Mouse (Mus musculus) retina, embryonic 14.5 days (tissue): ENCODE measurements around the gene Gm49394.
A peak's percentile ranks its signal among the peaks of the same experiment; 100 is the strongest.

Experiments
- DNase-seq: peaks from one replicate; pipeline ENCODE4 v3.0.0-alpha.2; 2015; ENCODE audit warnings: low spot score

The Gm49394 gene

DNA sequence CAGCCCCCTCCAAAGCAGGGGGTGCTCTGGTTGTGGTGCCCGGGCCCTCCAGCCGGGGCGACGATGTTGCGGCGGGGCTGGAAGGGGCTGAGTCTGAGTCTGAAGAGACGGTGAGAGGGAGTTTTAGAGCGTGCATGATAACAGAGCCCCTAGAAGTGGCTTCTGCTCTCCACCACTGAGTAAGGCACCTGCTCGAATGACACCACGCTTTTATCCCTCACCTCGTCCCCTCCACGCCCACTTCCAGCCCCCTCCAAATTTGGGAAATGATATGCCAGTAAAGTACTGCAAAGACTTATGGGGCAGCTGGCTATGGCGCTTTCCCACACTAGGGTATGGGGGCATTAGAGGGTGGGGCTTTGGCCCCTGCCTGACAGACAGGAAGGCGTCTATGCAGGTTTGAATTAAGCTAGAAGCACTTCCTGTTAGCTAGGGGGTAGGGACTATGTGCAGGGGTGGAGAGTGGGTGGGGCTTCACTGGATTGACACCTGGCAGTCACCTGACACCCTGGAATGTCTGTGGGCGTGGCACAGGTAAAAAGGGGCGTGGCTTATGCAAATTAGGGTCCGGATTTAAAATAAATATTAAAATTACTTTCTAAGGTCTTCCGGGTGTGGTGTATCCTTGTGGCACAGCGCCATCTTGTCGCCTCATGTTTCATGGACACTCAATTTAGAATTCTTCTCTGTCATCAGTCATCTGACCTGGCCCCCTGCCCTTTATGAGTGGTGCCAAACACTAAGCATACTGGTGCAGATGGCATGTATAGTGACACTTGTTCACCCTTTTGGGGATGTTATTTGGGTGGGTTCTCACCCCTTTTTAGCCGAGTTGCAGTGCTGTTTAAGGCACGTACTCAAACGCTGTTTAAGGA is at the start of gene Gm49394:
Gm49394 (minus strand) TSS at position 192 of the 875 bp plus-strand sequence.
- no peak for DNase-seq

DNA sequence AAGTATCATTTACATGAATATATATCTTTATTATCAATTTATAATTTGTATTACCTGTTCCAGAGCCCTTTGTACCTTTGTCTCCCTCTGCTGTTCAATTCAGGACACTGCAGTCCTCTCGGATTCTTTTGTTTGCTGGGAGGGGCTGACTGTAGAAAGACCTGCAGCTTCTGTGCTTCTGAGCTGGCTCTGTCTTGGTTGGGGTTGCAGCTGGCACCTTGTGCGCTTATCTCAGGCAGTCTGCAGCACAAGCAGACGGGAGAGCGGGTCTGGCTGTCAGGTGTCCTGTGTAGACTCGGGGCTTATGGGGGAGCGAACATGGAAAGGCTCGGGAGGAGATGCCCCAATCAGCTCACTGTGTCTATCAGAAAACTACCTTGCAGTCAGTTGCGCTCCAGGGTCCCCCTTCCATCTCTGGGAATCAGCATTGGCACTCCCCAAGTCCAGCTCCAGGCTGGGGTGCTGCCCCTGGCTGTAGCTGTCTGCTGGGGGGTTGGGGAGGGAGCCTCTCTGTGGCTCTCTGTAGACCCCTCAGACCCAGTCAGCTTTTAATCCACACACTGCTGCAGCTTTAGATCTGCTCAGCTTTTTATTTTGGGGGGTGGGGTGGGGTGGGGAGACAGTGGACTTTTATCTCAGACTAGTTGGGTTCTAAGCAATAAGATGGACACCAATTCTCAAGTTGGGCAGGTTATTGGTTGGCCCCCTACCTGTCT is 45.2 kb upstream of the Gm49394 start:
- DNase-seq = peak; percentile 84

DNA sequence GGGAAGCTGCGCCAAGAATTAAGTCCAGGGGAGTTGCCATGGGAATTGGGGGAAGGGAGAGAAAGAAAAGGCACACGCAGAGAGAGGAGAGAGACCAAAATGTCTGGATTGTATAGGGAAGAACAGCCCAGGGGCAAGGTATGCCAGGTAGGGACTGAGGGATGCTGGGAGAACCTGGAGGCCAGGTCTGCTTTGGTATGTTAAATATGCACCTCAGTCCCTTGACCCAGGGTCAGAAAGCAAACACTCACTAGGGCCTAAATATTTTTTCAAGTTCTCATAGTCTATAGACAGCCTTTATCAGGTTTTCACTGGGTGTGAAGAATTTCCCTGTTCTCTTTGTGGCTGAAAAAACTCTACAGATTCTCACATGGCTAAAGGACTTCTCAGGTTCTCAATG is 37.1 kb upstream of the Gm49394 start:
- DNase-seq = no peak

DNA sequence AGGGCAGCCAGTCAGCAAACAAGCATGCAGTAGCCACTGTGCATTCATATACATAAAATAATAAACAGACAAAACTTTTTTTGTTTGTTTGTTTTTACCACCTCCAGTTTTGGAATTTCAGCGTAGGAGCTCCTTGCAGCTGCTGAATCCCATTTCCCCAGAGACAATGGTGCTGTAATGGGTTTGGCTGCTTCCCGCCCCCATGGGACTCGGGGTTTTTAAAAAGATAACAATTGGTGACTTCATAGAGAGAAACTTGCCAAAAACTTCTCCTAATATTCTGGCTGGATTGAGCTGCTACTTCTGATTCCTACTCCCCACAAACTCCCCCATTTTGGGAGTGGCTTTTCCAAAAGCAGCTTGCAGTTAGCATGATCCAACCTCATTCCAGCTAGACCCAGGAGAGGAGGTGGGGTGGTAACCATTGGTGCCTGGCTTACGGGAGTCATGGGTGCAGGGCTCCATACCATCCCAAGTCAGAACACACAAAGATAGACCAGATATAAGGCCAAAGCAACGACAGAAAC is 29.7 kb upstream of the Gm49394 start:
- no peak for DNase-seq

DNA sequence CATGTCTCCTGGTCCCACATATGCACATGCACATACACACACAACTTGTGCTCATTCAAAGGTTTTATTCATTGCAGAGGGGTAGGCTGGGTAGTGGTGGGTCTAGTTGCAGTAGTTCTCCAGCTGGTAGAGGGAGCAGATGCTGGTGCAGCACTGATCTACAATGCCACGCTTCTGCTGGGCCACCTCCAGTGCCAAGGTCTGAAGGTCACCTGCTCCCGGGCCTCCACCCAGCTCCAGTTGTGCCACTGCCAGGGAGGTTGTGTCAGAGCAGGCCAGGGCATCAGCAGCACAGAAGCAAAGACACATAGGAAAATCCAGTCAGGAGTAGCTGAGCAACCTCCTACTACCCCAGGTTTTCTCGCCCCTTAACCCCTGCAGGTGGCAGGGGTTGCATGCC is 8.9 kb upstream of the Gm49394 start:
- no peak for DNase-seq

DNA sequence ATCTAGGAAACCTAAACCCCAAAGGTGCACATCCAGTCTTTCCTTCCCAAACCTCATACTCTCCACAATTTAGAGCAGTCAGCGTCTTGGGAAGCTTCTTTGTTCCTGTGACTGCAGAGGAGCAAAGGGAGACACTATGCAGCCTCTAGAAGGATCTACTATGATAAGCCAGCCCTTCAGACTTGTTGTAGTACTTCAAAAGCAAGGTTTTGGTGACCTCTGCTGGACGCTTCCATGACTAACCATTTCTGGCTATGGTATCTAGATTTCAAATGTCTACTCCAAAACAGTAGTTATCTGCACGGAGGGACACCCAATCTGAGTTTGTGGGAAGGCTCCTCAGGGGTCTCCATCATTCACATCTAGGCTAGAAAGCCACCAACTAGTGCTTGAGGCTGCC is 5.9 kb upstream of the Gm49394 start:
- peak; percentile 85 for DNase-seq

DNA sequence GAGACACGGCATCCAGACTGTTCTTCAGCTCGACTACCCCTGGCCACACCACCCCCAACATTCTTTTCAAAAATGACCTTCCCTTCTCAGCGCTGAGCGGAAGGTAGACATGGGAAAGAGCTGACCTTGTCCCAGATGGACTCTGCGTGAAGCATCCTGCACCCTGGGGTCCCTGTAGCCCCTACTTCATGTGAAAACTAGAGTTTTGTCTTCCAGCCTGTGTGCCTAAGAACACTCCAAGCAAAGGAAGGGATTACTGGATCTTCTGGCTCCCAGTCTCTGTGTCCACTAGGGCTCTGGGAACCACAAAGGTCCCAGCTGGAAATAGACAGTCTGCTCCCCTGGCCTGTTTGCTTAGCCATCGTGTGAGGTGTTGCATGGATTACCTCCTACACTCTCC is 5.4 kb upstream of the Gm49394 start:
- DNase-seq = no peak

DNA sequence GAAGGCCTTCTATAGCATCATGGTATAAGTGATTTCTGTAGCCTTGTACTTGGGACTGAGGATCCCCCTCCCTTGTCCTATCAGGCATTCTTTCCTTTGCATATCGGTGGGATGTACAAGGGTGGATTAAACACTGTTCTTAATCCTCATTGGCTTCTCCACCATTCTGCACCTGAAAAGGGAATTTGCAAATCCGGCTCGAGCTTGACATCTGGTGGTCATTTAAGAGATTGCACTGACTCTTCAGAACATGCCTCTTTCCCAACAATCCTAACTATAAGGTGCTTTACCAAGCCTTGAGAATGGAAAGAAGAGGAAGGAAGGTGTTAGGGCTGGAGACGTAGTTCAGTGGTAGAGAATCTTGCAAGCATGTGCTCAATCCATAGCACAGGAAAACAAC is 2.4 kb upstream of the Gm49394 start:
- DNase-seq = peak; percentile 75

DNA sequence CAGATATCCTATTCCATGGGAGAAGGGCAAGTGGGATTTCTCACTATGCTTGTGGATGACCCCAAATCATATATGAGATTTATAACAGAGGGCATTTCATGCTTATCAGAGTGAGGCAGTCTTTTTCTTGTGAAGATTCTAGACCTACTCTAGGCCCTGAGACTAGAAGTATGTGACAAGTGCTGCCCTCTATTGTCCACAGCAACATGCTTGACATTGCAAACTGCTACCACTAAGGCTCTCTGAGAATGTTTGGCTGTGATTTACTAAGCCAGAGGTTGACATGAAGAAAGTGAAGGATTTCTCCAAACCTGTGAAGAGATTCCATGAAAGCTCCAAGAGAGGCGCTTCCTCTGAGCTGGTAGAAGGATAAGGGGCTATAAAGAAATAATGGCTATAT is 1.3 kb upstream of the Gm49394 start:
- DNase-seq = no peak

DNA sequence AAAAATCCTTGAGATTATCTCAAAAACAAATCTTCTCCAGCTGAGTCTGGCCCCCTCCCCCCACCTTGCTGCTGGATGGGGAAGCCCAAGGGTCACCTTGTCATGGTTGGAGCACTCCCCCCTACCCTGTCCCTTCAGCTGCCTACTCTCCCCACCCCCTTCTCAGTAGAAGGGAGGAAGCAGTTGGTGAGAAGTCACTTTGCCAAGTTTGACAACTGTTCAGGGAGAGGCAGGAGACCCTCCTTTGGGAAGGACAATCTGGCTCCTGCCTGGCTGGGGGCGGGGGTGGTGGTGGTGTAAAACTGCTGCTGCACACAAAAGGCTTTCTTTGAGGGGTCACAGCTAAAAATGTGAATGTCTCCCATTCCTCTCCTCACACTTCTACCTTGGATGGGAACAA is 1.4 kb downstream of the Gm49394 start:
- DNase-seq = no peak

DNA sequence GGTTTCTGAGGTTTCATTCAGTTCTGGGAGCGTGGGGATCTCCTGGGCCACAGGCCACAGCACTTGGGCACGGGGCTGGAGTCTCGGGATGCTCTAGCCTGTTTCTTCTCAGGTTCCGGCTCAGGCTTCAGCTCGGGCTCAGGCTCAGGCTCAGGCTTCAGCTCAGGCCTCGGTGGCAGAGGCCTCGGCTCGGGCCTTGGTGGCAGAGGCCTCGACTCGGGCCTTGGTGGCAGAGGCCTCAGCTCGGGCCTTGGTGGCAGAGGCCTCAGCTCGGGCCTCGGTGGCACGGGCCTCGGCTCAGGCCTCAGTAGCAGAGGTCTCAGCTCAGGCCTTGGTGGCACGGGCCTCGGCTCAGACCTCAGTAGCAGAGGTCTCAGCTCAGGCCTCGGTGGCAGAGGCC is 2.2 kb downstream of the Gm49394 start:
- DNase-seq = no peak

DNA sequence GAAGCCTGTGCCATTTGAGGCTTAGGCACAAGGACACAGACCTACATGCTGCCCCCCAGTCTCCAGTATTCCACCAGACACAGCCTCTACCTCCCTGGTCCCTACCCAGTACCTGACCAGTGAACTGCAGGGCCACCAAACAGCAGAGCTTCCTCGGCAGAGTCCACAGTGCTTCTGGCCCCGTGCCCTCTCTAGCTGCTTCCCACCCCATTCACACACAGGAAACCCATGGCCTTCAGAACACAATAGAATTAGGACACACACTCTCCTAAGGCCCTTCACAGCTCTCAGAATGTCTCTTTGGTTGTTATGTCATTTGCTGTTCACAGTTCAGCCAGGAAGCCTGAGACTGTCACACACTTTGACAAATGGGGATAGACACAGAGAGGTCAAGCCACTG is 3.1 kb downstream of the Gm49394 start, which contains the start of gene Igf2:
Igf2 (minus strand) TSS at position 158 of the 400 bp plus-strand sequence.
- no peak for DNase-seq

DNA sequence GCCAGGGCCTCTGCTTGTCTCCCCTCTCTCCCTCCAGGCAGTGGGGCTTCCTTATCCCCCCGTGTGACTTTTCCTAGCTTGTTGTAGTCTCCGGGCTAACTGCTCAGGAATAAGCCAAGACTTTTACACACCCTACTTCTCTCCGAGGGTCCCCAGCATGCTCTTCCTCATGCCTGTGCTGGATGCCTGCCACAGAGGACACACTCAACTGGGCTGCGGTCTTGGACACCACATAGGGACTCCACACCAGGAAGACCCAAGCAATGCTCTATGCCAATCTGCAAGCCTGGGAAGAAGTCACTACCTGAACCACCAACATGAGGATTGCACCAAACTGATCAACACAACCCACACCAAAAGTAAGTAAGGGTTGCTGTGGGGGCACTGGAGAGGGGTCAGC is 3.6 kb downstream of the Gm49394 start:
- DNase-seq = no peak

DNA sequence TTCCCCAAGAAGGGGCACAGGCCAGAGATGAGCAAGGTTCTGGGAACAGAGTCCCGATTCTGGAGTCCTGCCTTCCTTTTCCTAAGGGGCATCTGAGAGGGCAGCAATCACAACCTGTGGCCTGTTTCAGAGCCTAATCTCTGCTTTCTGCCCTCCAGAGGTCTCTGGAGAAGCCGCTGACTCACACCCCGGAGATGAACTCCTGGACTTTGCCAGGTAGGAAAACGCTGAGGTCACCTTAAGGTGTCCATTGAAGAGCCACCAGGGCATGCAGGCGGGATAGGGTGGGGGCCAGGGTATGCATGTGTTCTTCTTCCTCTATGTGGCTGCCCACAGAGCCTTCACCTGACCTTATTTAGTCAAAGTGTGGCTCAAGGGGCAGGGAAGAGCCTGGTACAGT is 4.4 kb downstream of the Gm49394 start:
- no peak for DNase-seq

DNA sequence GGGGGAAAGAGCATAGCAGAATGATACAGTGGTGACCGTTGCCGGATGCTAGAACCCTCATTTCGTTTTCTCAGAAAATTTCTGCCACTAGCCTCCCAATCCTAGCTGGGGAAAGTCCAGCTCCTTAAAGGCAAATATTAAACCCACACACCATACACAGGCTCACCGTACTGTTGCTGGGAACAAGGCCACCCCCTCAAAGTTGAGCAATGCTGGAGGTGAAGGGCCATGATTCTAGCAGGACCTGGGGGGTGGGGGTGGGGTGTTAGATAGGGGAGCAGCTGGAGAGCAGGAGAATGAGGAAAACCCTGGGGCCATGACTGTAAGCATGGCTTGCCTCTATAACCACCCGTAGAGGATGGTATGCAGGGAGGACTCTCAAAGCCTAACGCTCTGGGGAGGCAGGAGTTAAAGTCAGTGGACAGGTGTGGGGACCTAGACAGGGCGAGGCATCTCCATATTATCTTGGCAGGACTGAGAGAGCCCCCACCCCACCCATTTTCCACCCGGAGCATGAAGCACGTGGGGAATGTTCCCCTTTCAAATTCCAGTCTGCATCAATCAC is 5.2 kb downstream of the Gm49394 start:
- peak; percentile 26 for DNase-seq

DNA sequence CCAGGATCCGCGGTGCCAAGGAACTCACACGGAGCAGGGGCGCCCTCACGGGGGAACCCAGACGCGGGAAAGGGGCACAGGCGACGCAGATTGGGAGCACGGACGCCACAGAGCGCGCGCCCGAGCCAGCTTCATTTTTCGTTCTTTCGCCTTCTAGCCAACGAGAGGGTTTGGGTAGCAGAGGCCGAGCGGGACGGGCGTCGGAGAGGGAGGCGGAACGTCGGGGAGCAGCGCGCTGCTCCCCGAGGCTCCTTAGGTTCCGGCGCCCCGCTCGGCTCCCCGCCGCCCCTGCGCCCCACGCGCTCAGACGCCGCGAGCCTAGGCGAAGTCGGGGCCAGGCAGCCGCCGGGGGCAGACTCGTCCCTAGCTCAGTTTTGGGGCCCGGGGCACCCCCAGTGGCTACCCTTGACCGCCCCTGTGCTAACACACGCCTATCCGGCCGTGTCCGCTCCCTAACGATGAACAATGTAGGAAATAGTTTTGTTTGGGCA is 5.8 kb downstream of the Gm49394 start:
- peak; percentile 30 for DNase-seq

DNA sequence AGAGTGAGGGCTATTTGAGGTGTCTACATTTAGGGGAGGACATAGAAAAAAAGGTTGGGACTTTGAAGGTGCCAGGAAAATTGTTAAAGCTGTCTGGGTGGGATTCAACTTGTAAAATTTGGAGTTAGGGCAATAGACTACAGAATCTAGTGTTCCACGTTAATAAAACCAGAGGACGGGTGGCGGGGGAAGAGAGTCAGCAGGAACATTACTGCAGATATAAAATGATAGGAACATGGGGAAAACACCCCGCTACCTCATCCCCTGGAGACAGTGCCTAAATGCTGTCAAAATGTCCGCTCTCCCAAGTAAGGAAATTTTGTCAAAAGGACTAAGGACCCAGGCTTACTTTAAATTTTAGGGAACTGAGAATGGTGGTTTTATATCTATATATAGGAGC is 6.6 kb downstream of the Gm49394 start:
- DNase-seq = peak; percentile 19

DNA sequence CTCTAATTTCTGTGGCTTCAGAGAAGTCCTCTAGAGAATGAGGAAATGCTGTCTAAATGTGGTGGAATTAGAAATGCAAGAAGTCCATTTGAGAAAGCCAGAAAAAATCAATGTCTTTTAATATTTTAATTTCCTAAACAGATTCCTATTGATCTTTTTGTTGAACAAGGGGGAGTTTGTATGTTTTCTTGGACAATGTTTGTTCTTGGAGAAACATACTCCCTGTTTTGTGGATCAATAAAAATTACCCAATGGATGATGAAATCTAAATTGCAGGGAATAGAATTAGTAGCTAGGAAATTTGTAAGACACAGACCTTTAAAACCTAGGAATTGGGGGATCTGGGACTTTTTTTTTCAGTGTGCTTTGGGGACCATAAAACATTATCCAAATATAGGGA is 7.9 kb downstream of the Gm49394 start:
- peak; percentile 32 for DNase-seq

DNA sequence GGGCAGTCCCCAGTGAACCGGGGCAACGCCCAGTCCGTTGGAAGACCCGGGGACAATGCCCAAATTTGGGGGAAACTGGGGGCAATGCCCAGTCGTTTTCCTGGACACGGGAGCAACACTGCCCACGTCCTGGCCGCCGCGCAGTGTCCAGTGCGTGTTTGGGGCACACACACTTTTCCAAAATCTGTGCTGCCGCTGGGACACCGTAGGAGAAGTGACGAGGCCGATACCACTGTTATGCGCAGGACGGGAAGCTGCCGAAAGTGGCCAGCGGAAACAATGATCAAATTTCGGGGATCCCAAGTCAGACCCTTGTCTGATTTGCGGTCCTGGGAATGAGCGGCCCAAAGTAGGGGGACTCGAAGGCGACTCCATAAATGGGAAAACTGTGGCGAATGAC is 8.7 kb downstream of the Gm49394 start:
- no peak for DNase-seq

DNA sequence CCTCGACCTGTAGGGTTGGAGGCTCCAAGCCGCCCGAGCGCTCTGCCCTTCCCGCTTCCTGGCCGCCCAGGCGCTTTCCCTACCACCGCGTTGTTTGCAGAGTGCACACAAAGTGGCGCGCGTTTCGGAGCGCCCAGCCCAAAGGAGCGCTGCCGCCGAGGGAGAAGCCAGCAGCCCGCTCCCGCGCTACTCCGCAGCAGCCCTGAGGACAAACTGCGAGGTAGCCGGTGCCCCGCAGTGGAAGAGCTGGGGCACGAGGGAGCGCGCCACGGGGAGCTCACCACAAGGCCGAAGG is 9.1 kb downstream of the Gm49394 start:
- peak; percentile 58 for DNase-seq

DNA sequence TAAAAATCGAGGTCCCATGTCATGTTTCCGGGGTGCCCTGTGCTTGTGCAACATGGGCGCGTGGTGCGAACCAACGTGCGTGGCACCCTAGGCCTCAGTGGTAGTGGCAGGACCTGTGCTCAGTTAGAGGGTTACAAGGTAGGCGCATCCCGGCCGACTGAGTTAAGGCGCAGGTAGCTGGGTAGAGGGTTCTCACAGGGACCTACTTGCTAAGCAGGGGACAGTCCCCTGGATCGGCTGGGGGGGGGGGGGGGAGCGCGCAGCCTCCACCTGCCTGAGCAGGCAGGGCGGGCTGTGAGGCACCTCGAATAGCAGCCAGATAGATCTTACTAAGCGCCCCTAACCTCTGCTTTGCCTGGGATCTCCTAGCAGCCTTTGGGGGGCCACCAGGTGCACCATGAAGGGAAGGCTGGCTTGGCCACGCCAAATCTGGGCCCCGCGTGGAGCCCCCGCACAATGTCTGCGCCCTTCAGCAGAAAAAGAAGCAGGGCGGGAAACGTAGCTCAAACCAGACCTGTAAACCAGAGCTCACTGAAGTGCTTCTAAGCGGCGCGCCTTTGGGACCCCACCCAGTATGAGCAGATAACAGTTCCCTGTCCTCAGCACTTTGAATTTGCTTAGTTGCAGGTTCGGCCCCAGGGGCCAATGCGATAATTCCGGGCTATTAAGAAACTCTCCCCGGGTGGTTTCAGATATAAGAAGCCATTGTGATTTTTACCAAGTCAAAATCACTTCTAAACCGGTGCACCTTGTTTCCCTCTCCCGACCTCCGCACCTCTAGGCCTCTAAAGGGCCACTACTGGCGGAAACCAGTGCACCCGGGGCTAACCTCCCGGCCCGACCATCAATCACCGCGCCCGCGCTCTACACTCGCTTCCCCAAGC is 9.7 kb downstream of the Gm49394 start:
- DNase-seq = peak; percentile 18

DNA sequence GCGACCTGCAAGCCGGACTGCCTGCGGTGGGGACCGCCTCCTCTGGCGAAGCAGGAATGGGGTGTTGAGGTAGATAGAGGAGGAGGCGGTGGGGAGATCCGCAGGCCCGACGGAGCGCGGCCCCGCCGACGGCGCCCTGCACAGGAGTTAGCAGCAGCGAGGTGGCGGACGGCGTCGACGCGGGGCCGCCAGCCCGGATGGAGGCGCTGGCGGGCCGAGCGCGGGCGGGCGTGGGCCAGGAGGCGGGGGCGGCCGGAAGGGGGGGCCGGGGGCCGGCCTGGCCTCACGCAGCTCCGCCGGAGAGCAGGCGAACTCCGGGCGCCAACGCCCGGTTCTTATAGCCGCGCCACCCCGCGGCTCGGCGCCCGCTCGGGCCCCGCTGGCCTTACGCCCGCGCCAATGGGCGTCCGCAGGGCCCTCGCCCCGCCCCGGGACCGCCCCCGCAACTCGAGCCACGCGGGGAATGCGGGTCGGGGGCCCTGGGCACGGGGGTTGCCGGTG is 10.5 kb downstream of the Gm49394 start:
- DNase-seq = peak; percentile 61
